Mouse (Mus musculus) left cerebral cortex, postnatal 14 days (tissue): Measurements from ENCODE around the gene Sdc1. TPM values are rescaled to one million over a fixed set of nuclear protein-coding genes. Genes with fewer than 3 reads are reported as not detected.
A peak's percentile ranks its signal among the peaks of the same experiment; 100 is the strongest.

Experiments used
- DNase-seq, 2 experiments: peaks; one replicate each; pipeline ENCODE4 v3.0.0; 2021 to 2022; ENCODE audit warnings: low spot score in 2 of 2, mixed read lengths in 1 of 2
- intact Hi-C: fragments of 180-260 bp; cut with DNase I; formaldehyde crosslinking; loops from one replicate; pipeline ENCODE4 v1.15.1; 2025
- total RNA-seq, 2 experiments: library from RNA; stranded (reverse); gene quantifications; 2 replicates each; pipeline ENCODE4 v1.2.3; 2021

Gene Sdc1
- total RNA-seq, 2 experiments from 2014 or later, result 2.0 to 2.4 TPM

DNA sequence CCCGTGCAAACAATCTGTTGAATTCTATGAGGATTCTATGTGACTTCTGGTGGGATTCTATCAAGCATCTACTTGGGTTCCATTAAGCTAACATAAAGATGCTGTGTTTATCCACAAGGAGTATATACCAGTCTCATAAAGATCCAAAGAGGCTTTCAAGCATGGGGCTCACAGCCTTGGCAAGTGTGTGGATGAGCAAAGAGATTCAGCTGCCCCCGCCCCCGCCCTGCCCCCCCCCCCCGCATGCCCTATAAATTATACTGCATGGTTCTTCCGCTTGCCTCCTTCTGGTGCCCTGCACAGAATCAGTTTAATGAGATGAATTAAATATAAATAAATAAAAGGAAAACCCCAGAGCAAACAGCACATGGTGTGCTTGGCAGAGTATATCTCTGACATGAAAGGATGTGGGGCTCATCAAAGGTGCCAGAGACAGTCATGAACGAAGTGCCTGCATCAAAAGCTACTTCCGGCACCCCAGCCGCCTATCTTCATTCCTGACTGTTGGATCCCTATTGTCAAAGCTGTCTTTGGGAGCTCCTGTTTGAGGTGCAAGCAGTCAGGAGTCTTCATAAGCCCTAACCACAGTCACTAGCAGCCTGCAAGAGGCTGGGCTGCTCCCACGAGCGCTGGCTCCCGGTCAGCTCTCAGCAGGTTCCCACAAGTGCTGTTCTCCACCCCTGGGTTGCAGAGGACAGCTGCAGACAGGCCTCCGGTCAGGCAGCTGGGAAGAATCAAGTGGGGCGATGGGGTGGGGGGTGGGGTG lies 46.5 kb downstream of the Sdc1 start:
- intact Hi-C loops, result no loop called here
- no peak for DNase-seq

DNA sequence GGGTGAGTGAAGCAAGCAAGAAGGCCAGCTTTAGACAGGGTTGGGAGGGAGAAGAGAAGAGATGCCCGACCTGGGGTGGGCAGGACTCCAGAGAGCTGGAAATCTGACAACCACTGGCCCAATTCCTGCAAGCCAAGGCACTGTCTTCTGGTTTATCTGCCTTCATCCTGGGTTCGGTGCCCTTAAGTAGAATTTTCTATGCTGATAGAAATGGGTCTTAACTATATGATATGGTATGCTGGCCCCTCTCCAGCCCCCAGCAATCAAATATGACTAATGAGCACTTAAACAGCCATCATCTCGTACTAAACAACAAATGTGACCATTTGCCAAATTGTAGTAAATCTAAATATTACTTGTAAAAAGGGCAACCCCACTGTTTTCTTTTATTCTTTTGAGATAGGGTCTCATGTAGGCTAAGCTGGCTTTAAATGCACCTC lies 47.1 kb downstream of the Sdc1 start:
- intact Hi-C loops, result no loop called here

DNA sequence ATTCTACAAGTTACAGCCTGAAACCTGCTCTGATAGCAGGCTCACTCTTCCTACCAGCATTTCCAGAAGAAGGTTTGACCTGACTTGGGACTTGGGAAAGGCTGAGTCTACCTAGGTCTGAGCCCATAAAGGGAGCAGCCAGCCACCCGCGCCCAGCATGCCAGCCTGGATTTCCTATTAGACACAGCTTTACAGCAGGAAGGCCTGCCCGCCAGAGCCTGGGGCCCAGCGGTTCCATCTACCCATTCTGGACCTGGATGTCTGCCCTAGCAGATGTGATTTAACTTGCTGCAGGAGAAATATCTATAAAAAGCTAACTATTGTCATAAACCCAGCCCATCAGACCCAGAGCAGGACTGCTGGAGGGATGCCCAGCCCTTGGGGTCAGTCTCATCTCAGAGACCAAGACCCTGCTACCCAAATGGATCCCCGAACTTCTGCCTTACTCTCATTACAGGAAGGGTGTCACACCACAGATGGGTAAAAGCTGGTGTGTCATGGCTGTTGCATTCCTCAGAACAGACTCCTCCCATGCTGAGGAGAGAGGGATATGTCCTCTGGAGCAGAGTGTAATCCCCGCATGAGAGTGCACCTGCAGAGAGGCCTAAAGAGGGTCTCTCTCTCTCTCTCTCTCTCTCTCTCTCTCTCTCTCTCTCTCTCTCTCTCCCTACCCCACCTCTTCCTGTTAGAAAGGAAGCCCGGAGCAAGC lies 54.0 kb downstream of the Sdc1 start:
- DNase-seq, result no peak
- intact Hi-C loops, result no loop called here

More for the DNA sequence above, 47.1 kb downstream of the Sdc1 start:
- DNase-seq, result no peak

DNA sequence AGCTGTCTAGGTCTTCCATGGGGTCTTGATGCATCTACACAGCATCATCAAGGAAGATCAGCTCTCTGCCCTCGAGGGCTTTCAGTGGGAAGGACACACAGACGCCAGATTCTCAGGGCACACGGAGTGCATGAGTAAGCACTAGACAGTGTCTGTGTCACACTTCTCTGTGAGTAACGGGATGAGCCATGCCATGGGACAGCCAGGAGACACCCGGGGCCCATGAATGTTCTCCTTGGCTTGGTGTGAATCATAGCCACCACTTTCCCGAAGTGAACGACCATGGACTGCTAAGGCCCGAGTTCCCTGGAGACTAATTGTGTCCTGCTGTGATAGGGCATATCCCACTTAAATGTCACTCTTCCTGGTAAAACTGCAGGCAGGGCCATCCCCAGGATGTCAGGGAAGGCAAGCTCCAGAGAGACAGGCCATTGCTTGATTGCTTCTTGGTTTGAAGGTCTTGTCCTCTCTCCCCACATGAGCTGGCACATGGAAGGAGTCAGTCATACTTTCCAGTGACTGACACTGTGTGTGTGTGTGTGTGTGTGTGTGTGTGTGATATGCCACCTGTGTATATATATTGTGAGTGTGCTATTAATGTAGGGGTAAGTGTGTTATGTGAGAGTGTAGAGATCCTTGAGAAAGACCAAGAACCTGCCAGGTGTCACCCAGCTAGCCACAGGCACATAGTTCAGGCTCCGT lies 56.0 kb downstream of the Sdc1 start:
- intact Hi-C loops, result no loop called here
- no peak for DNase-seq

DNA sequence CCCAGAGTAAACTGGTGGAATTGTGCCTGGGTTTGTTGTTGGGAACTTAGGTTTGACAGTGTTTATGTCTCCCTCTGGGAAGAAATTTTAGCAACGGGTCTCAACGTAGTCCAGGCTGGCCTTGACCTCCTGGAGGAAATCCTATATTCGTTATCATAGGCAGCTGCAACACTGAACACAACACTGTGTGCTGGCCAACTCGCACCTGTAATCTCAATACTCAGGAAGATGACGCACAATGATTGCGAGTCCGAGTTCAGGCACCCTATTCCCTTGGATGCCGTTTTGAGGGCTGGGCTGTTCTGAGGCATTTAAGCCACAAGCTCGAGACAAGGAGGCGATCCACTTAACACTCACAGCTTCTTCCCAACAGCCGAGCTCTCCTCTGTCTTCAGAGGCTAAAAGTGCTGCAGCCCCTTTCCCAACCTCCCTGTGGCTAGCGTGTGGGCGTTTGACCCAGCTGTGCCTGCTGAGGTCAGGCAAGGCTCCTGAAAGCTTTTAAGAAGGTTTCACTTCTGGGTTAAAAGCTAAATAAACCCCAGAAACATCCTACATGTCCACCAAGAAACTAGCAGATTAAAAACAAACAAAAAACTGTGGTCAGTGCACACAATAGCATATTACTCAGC lies 58.0 kb downstream of the Sdc1 start:
- DNase-seq, result no peak
- intact Hi-C loops, result no loop called here

DNA sequence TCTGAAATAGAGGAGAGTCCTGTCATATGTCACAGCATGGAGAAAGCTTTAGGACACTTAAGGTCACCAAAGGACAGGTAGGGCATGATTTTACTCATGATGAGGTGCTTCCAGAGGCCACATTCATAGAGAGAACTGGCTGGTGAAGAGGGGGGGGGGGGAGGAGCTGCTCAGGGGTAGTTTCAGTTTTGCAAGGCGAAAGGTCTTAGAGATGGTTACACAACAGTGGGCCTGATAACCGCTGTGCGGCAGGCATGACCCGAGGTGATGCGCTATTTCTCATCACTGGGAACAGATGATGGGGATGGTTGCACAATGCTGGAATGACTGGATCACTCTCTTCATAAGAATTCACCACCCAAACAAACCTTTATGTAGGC lies 58.5 kb downstream of the Sdc1 start:
- intact Hi-C loops, result no loop called here
- DNase-seq, result no peak

DNA sequence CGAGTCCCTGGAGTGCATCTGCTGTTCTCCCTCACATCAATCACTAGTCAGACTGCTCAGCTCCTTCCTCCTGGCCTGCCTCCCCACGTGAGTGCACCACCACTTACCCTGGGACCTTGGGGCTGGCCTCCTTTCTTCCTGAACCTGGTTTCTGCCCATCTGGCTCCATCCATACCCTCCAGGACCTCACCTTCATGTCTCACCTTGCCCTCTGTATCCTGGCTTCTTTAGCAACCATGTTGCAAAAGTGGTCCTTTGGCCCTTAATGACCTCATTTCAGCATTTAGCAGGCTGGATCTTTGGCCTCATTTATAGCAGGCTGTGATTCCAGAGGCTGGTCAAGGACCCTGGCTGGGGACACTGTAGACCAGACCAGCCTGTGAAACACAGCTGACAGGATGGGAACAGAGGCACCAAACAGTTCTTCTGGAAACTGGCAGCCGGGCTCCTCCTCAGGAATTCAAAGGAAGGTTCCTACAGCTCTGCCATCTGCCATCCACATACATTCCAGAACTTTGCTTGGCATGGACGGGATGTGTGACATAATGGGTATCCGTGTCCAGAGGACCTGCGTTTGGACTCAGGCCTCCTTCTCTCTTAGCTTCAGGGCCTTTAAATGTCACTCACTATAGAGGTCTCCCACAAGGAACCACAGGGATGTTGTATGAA lies 60.0 kb downstream of the Sdc1 start:
- intact Hi-C loops, result no loop called here
- DNase-seq, result peak; percentile 8 to 28

DNA sequence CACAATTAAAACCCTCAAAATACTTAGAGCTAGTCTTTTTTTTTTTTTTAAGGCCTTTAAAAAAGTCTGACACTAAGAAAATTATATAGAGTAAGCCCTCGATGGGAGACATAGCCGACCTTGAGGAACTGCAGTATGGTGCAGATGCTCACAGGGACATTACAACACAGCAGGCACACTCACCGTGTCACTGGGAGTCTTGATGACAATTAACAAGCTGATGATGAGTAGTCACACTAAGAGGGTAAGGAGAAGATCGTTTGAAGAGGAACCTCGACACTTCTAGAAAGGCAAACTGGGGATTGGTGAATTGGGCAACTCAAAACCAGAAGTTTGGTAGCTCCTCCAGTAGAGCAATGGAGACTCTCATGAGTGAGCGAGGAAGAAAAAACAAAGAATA lies 60.6 kb downstream of the Sdc1 start:
- no peak for DNase-seq
- intact Hi-C loops, result no loop called here

DNA sequence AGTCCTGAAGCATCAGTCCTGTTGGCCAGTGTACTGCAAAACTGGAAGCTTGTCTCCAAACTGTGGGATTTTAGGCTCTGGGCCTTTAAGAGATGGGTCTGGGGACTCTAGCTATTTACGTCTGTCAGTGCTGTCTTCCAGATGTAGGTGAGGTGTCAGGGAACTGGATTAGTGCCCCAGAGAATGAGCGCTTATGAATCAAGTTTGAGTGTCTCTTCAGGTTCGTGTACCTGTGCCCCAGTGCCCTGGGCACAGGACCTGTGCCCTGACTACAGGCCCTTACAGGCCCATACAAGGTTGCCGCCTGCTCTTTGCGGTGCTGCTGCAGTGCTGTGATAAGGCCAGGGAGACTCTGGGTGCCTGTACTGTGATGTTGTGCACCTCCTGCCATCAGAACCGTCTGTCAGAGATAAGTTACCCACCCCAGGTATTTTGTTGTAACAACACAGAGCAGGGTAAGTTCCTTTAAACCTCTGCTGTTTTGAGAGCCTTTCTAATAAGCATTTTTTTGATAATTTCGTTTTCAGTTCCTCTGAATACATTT lies 69.7 kb downstream of the Sdc1 start:
- no peak for DNase-seq
- intact Hi-C loops, result no loop called here

DNA sequence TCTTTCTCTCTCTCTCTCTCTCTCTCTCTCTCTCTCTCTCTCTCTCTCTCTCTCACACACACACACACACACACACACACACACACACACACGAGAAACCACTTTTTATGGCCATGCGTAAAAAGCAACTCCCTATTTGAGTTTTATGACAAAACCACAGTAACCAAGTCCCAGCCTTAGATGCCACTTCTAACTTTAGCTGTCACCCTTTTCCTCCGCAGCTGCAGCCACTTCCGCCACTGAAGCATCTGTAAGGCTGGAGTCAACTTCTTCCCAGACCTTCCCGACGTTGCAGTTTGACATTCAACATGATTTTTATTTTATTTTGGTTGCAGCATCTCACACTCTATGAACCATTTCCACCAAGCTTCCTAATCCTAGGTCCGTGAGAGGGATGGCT lies 71.6 kb downstream of the Sdc1 start:
- intact Hi-C loops, result no loop called here
- no peak for DNase-seq

Other genes starting within 250 kb of the Sdc1 start
- under 1 TPM in 1 of 2 experiments, not detected in 1; 0.23 TPM for gene Slc7a15, start 172.3 kb upstream of the Sdc1 start, total RNA-seq
- gene Pum2, start 97.2 kb upstream of the Sdc1 start, total RNA-seq, result 100 to 1,000 TPM; 155 to 160 TPM
- 100 to 1,000 TPM; 179 to 188 TPM for gene Laptm4a, start 150.3 kb downstream of the Sdc1 start, total RNA-seq
- under 1 TPM; 0.17 to 0.22 TPM for gene Matn3, start 176.6 kb downstream of the Sdc1 start, total RNA-seq
- 10 to 100 TPM; 41.3 to 43.9 TPM for gene Wdr35, start 202.6 kb downstream of the Sdc1 start, total RNA-seq